ENCODE assay signal across 8 mouse cellular contexts in the genomic region with DNA sequence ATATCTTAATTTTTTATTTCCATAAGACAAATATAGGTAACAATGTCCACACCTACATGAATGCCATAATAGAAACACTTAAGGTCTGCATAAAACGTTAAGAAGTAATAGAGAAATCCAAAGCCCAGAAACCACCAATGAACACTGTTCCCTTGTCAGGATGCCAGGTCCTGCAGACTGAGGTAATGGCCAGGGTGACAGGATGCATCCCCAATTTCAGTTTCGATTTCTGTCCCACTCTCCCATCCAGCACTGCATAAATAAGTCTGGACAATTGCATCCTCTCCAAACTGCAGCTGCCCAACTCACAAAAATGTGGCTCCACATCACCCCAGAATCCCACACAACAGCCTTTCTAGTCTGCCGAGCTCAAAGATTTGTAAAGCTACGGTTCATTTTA. TPM values are rescaled to one million over a fixed set of nuclear protein-coding genes. Genes with fewer than 3 reads are reported as not detected.
DNase-seq lines count a peak whose midpoint lies in the region; ATAC-seq and TF ChIP-seq lines count a peak whose summit lies in the region.

No protein-coding gene starts in this region.

- intact Hi-C loops in heart, postnatal 14 days (cut with DNase I): no loop called here

- no peak for DNase-seq in G1E (ENCODE audit: low spot score)
- no peak for DNase-seq in embryonic facial prominence, embryonic 10.5 days (ENCODE audit: low spot score)
- peak; percentile 20 to 39 for DNase-seq in heart, postnatal 14 days
- no peak for DNase-seq in liver, embryonic 14.5 days (ENCODE audit: low read depth in 3 of 3, low spot score in 3 of 3)
- no peak for DNase-seq in stomach, postnatal 0 days (ENCODE audit: low spot score)
- no peak for DNase-seq in Muller cell, postnatal 12 days (ENCODE audit: inconsistent ontology term)
- DNase-seq in cerebellum, postnatal 36 days: no peak
- DNase-seq in layer of hippocampus, adult 9-10 months (ENCODE audit: low spot score): no peak

- WGBS in embryonic facial prominence, embryonic 10.5 days: 84% methylated on average over 4 of the region's 4 CpGs
- 39% methylated on average over 4 of the region's 4 CpGs for WGBS in liver, embryonic 14.5 days (ENCODE audit: insufficient replicate concordance)
- WGBS in stomach, postnatal 0 days: 41% methylated on average over 4 of the region's 4 CpGs

- no peaks in the 10 kb centered on the region for H3K9me3 ChIP-seq in G1E (replicated peaks)
- H3K9me3 ChIP-seq in embryonic facial prominence, embryonic 10.5 days: no peaks in the 10 kb centered on the region
- H3K9me3 ChIP-seq in liver, embryonic 14.5 days (ENCODE audit: control insufficient read depth, low read length): no peaks in the 10 kb centered on the region
- H3K9me3 ChIP-seq in stomach, postnatal 0 days (ENCODE audit: control insufficient read depth, low read length): no peaks in the 10 kb centered on the region

- no peak overlapping the region for H3K27ac ChIP-seq in embryonic facial prominence, embryonic 10.5 days (replicated peaks)
- H3K27ac ChIP-seq in liver, embryonic 14.5 days: peak overlapping the region; percentile 50
- H3K27ac ChIP-seq in stomach, postnatal 0 days (replicated peaks): no peak overlapping the region

- H3K36me3 ChIP-seq in G1E (replicated peaks): peaks cover 53% of the 10 kb centered on the region
- peaks cover 57% of the 10 kb centered on the region for H3K36me3 ChIP-seq in embryonic facial prominence, embryonic 10.5 days (replicated peaks)
- H3K36me3 ChIP-seq in liver, embryonic 14.5 days (replicated peaks; ENCODE audit: control insufficient read depth, insufficient read depth, low read depth): peaks cover 68% of the 10 kb centered on the region
- H3K36me3 ChIP-seq in stomach, postnatal 0 days (ENCODE audit: control insufficient read depth, insufficient read depth, low read length): no peaks in the 10 kb centered on the region; the same call in 1 of the 2 replicates

- H3K9ac ChIP-seq in liver, embryonic 14.5 days (replicated peaks): peak overlapping the region; percentile 95
- H3K9ac ChIP-seq in stomach, postnatal 0 days (ENCODE audit: low read length): no peak overlapping the region

- no peak for TF ChIP-seq EP300 in liver, embryonic 14.5 days (IDR thresholded peaks at IDR 0.05; ENCODE audit: low read depth)
- no peak for TF ChIP-seq EP300 in stomach, postnatal 0 days (optimal IDR thresholded peaks at IDR 0.05)

- ATAC-seq in G1E (ENCODE audit: extremely low read depth, insufficient number of reproducible peaks, low FRiP score, poor library complexity, severe bottlenecking): no peak
- no peak for ATAC-seq in liver, embryonic 14.5 days (ENCODE audit: insufficient read depth)
- no peak for ATAC-seq in stomach, postnatal 0 days (ENCODE audit: low FRiP score, low TSS enrichment)

- H3K4me2 ChIP-seq in liver, embryonic 14.5 days (ENCODE audit: low read depth): peak overlapping the region; percentile 98
- H3K4me2 ChIP-seq in stomach, postnatal 0 days (replicated peaks; ENCODE audit: low read depth): peak overlapping the region; percentile 33

- H3K4me1 ChIP-seq in G1E (ENCODE audit: insufficient read depth, low read depth, low read length): peaks cover 65% of the 10 kb centered on the region
- H3K4me1 ChIP-seq in embryonic facial prominence, embryonic 10.5 days: peaks cover 25% of the 10 kb centered on the region
- peaks cover 40% of the 10 kb centered on the region in 2 experiments for H3K4me1 ChIP-seq in liver, embryonic 14.5 days (replicated peaks; ENCODE audit: control insufficient read depth in 2 of 2, insufficient read depth in 2 of 2, low read length in 1 of 2)
- peaks cover 4% of the 10 kb centered on the region; the same call in 1 of the 2 replicates for H3K4me1 ChIP-seq in stomach, postnatal 0 days (replicated peaks; ENCODE audit: control insufficient read depth, insufficient read depth)

- no peak for TF ChIP-seq CTCF in G1E (IDR thresholded peaks at IDR 0.05; ENCODE audit: low read depth, low read length)
- TF ChIP-seq CTCF in liver, embryonic 14.5 days (IDR thresholded peaks at IDR 0.05; ENCODE audit: low read depth): no peak
- TF ChIP-seq CTCF in stomach, postnatal 0 days (IDR thresholded peaks at IDR 0.05; ENCODE audit: low read depth): no peak

- H3K4me3 ChIP-seq in G1E (ENCODE audit: low read depth, low read length): peak overlapping the region; percentile 93
- H3K4me3 ChIP-seq in embryonic facial prominence, embryonic 10.5 days: peak overlapping the region; percentile 13; the same call in 1 of the 2 replicates
- H3K4me3 ChIP-seq in liver, embryonic 14.5 days (ENCODE audit: insufficient read depth in 1 of 2, low read depth in 2 of 2, low read length in 2 of 2): peak overlapping the region; percentile 76 to 78
- 0 out of 2 replicates have a peak overlapping the region, but pooled peaks have one; percentile 1 for H3K4me3 ChIP-seq in stomach, postnatal 0 days (ENCODE audit: low read depth, low read length)

- H3K27me3 ChIP-seq in G1E (ENCODE audit: insufficient read depth, low read length): no peaks in the 10 kb centered on the region
- no peaks in the 10 kb centered on the region for H3K27me3 ChIP-seq in embryonic facial prominence, embryonic 10.5 days (replicated peaks; ENCODE audit: low read depth, poor library complexity, severe bottlenecking)
- no peaks in the 10 kb centered on the region for H3K27me3 ChIP-seq in liver, embryonic 14.5 days (ENCODE audit: control insufficient read depth, insufficient read depth, low read length)
- H3K27me3 ChIP-seq in stomach, postnatal 0 days (ENCODE audit: control insufficient read depth, insufficient read depth, low read length): no peaks in the 10 kb centered on the region

RNA-seq across cellular contexts. Expression of a gene that starts 2.8 kb away (rescaled TPM):
- total RNA-seq in G1E (2014; fragmentation: Nextera tagmentation) (215 and 232 TPM in 2 replicates), G1E (2017) (166 and 194 TPM in 2 replicates)
- polyA plus RNA-seq in G1E (2012): 59.6 and 66.1 TPM in 2 replicates
- 40.7 and 41.3 TPM in 2 replicates for polyA plus RNA-seq in embryonic facial prominence, embryonic 10.5 days (2016; fragmentation: Nextera tagmentation; extraction: Ambion mirVana)
- total RNA-seq in heart, postnatal 14 days (2021): 10 to 100 TPM; 48.9 to 51.1 TPM
- polyA plus RNA-seq in liver, embryonic 14.5 days (2012; rRNA removed): 21.7 and 40.3 TPM in 2 replicates
- polyA plus RNA-seq in liver, embryonic 14.5 days (2014; fragmentation: Nextera tagmentation; extraction: Ambion mirVana): 45.3 and 47.0 TPM in 2 replicates
- 29.1 and 31.6 TPM in 2 replicates for polyA plus RNA-seq in stomach, postnatal 0 days (2015; fragmentation: Nextera tagmentation; extraction: Ambion mirVana)

RNA-seq across cellular contexts. Expression of a gene that starts 38.1 kb away (rescaled TPM):
- total RNA-seq in G1E (2014; fragmentation: Nextera tagmentation) (not detected in 2 replicates), G1E (2017) (16.9 TPM in 1 of 2 replicates, not detected in the other)
- 32.8 and 52.8 TPM in 2 replicates for polyA plus RNA-seq in G1E (2012)
- polyA plus RNA-seq in embryonic facial prominence, embryonic 10.5 days (2016; fragmentation: Nextera tagmentation; extraction: Ambion mirVana): not detected in 2 replicates
- not detected for total RNA-seq in heart, postnatal 14 days (2021)
- polyA plus RNA-seq in liver, embryonic 14.5 days (2012; rRNA removed): 0.35 TPM in 1 of 2 replicates, not detected in the other
- not detected in 2 replicates for polyA plus RNA-seq in liver, embryonic 14.5 days (2014; fragmentation: Nextera tagmentation; extraction: Ambion mirVana)
- polyA plus RNA-seq in stomach, postnatal 0 days (2015; fragmentation: Nextera tagmentation; extraction: Ambion mirVana): not detected in 2 replicates

RNA-seq across cellular contexts. Expression of a gene that starts 50.5 kb away (rescaled TPM):
- total RNA-seq in G1E (2014; fragmentation: Nextera tagmentation) (242 and 309 TPM in 2 replicates), G1E (2017) (75.9 and 85.8 TPM in 2 replicates)
- 57.0 and 69.2 TPM in 2 replicates for polyA plus RNA-seq in G1E (2012)
- 86.9 and 92.1 TPM in 2 replicates for polyA plus RNA-seq in embryonic facial prominence, embryonic 10.5 days (2016; fragmentation: Nextera tagmentation; extraction: Ambion mirVana)
- 100 to 1,000 TPM; 207 to 217 TPM for total RNA-seq in heart, postnatal 14 days (2021)
- polyA plus RNA-seq in liver, embryonic 14.5 days (2012; rRNA removed): 120 and 138 TPM in 2 replicates
- polyA plus RNA-seq in liver, embryonic 14.5 days (2014; fragmentation: Nextera tagmentation; extraction: Ambion mirVana): 252 and 281 TPM in 2 replicates
- 73.4 and 77.1 TPM in 2 replicates for polyA plus RNA-seq in stomach, postnatal 0 days (2015; fragmentation: Nextera tagmentation; extraction: Ambion mirVana)

Comparison
In these comparisons a context has a peak if more than half of its experiments do, and no peak if none do; other contexts are left out.
1. DNase-seq: peak in heart, postnatal 14 days (2 of 2); none in G1E (single experiment), embryonic facial prominence, embryonic 10.5 days (single experiment), liver, embryonic 14.5 days (0 of 3), stomach, postnatal 0 days (single experiment), Muller cell, postnatal 12 days (single experiment), cerebellum, postnatal 36 days (0 of 2) and layer of hippocampus, adult 9-10 months (single experiment).
2. H3K4me3 ChIP-seq: peak in every context shown above with its lines; median percentile 93 in G1E; 77 in liver, embryonic 14.5 days; 13 in embryonic facial prominence, embryonic 10.5 days; 1 in stomach, postnatal 0 days.
3. RNA of a gene that starts 38.1 kb away (polyA plus RNA-seq): 32.8 to 52.8 TPM in G1E; 0.35 TPM in liver, embryonic 14.5 days, not detected in embryonic facial prominence, embryonic 10.5 days and not detected in stomach, postnatal 0 days; every median in the first group is over 10 times any median in the second.